Mouse (Mus musculus) C2C12 (cell line): ENCODE measurements around the gene Ache.

Experiments
- CEBPB ChIP-seq: IDR thresholded peaks from one replicate; pipeline ENCODE4 v1.6.1; 2011; ENCODE audit warnings: low read depth, mild to moderate bottlenecking, control low read depth, moderate library complexity
- CTCF ChIP-seq: IDR thresholded peaks from one replicate; pipeline ENCODE4 v1.5.1; 2011; ENCODE audit not compliant: control insufficient read depth, insufficient read depth, insufficient read length
- FOSL1 ChIP-seq: IDR thresholded peaks from one replicate; pipeline ENCODE4 v1.8.0; 2011; ENCODE audit warnings: mild to moderate bottlenecking, low read length; ENCODE audit not compliant: poor library complexity, insufficient read depth, severe bottlenecking
- MAX ChIP-seq: IDR thresholded peaks from one replicate; pipeline ENCODE4 v1.6.1; 2011; ENCODE audit warnings: mild to moderate bottlenecking, control low read depth
- MYOD1 ChIP-seq: IDR thresholded peaks from one replicate; pipeline ENCODE4 v1.6.1; 2011; ENCODE audit warnings: low read depth; ENCODE audit not compliant: control insufficient read depth, insufficient read length
- MYOG ChIP-seq: IDR thresholded peaks from one replicate; pipeline ENCODE4 v1.6.1; 2011; ENCODE audit not compliant: control insufficient read depth, insufficient read length; ENCODE audit errors: extremely low read depth
- USF1 ChIP-seq: IDR thresholded peaks from one replicate; pipeline ENCODE4 v1.6.1; 2011; ENCODE audit warnings: low read depth, mild to moderate bottlenecking, control low read depth, moderate library complexity

DNA sequence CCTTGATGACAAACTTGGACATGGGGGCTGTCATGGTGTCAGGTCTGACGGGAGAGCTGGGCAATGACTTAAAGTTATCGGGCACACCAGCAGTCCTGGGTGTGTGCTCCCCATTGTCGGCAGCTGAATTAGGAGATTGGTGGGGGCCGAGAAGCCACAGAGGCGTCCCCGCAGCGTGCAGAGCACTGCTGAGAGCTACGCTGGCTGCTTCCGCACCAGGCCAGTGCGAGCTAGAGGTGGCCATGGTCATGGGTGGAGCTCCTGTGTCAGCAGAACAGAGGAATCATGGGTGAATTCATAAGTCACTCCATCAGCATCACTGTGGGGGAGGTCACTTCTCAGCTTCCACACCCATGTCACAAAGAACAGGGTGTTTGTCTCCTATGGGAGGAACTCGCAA, 22.5 kb upstream of the Ache start:
- no peak for TF ChIP-seq CTCF
- no peak for TF ChIP-seq USF1
- no peak for TF ChIP-seq CEBPB
- no peak for TF ChIP-seq MAX
- no peak for TF ChIP-seq FOSL1
- TF ChIP-seq MYOG = no peak
- no peak for TF ChIP-seq MYOD1
